Mouse (Mus musculus) T-cell, adult 66 days (primary cell): ENCODE data around the gene Ogfod1. TPM values are rescaled to one million over a fixed set of nuclear protein-coding genes. Genes with fewer than 3 reads are reported as not detected.

Source experiments
- total RNA-seq, 2 experiments: library from RNA; stranded (reverse); gene quantifications; 3 replicates in 1 of 2; 4 replicates in 1 of 2; pipeline ENCODE4 v1.2.4; 2023

The Ogfod1 gene
- total RNA-seq, result 10 to 100 TPM; 19.5 to 20.8 TPM

GRCm38 (mm10) chr8:94036944-94037524, at the start of gene Ogfod1, which contains the start of gene Nudt21:
Gene Ogfod1 (plus strand): TSS chr8:94037198.
Gene Nudt21 (minus strand): TSS chr8:94037031.

GRCm38 (mm10) chr8:94012013-94012951, 24.7 kb upstream of the Ogfod1 start, which contains the start of gene Amfr:
Gene Amfr (minus strand): TSS chr8:94012842.

GRCm38 (mm10) chr8:94098081-94098974, 61.3 kb downstream of the Ogfod1 start, which contains the start of gene Bbs2:
Gene Bbs2 (minus strand): TSS chr8:94098928.

Other genes starting within 250 kb of the Ogfod1 start
- 1 to 10 TPM; 2.9 to 5.0 TPM for gene Gnao1, start 227.2 kb upstream of the Ogfod1 start, total RNA-seq
- gene Amfr, start 24.4 kb upstream of the Ogfod1 start, total RNA-seq, result 10 to 100 TPM; 63.8 to 75.0 TPM
- gene Nudt21, start 167 bp upstream of the Ogfod1 start, total RNA-seq, result 10 to 100 TPM; 56.3 to 64.4 TPM
- gene Bbs2, start 61.7 kb downstream of the Ogfod1 start, total RNA-seq, result 10 to 100 TPM; 10.7 to 10.8 TPM
- not detected for gene Mt4, start 100.0 kb downstream of the Ogfod1 start, total RNA-seq
- not detected for gene Mt3, start 115.4 kb downstream of the Ogfod1 start, total RNA-seq
- gene Mt2, start 135.5 kb downstream of the Ogfod1 start, total RNA-seq, result 10 to 100 TPM in 1 of 2 experiments, 1 to 10 TPM in 1; 3.0 to 10.9 TPM
- 1 to 10 TPM; 4.0 to 7.0 TPM for gene Mt1, start 141.9 kb downstream of the Ogfod1 start, total RNA-seq
- gene Nup93, start 177.4 kb downstream of the Ogfod1 start, total RNA-seq, result 10 to 100 TPM; 32.2 to 37.1 TPM